Mouse (Mus musculus) c-Kit-positive CD71-positive TER-119-positive erythroid progenitor cells, embryonic 14.5 days (primary cell): Measurements from ENCODE around the gene Bahcc1.

Source experiments
- DNase-seq: peaks from one replicate; pipeline ENCODE4 v3.0.0-alpha.2; 2013; ENCODE audit warnings: low spot score

Gene Bahcc1

GRCm38 (mm10) chr11:120242726-120243530 lies 10.2 kb downstream of the Bahcc1 start:
- no peak for DNase-seq

GRCm38 (mm10) chr11:120243531-120243820 lies 10.7 kb downstream of the Bahcc1 start:
- no peak for DNase-seq

- DNase-seq: no peak
Observed at GRCm38 (mm10) chr11:120248160-120248793, 15.5 kb downstream of the Bahcc1 start.

GRCm38 (mm10) chr11:120248899-120249298 lies 16.2 kb downstream of the Bahcc1 start:
- no peak for DNase-seq

GRCm38 (mm10) chr11:120250991-120251949 lies 18.5 kb downstream of the Bahcc1 start:
- no peak for DNase-seq

GRCm38 (mm10) chr11:120251950-120252308 lies 19.2 kb downstream of the Bahcc1 start:
- DNase-seq: no peak

- no peak for DNase-seq
Observed at GRCm38 (mm10) chr11:120252398-120252797, 19.7 kb downstream of the Bahcc1 start.

DNA sequence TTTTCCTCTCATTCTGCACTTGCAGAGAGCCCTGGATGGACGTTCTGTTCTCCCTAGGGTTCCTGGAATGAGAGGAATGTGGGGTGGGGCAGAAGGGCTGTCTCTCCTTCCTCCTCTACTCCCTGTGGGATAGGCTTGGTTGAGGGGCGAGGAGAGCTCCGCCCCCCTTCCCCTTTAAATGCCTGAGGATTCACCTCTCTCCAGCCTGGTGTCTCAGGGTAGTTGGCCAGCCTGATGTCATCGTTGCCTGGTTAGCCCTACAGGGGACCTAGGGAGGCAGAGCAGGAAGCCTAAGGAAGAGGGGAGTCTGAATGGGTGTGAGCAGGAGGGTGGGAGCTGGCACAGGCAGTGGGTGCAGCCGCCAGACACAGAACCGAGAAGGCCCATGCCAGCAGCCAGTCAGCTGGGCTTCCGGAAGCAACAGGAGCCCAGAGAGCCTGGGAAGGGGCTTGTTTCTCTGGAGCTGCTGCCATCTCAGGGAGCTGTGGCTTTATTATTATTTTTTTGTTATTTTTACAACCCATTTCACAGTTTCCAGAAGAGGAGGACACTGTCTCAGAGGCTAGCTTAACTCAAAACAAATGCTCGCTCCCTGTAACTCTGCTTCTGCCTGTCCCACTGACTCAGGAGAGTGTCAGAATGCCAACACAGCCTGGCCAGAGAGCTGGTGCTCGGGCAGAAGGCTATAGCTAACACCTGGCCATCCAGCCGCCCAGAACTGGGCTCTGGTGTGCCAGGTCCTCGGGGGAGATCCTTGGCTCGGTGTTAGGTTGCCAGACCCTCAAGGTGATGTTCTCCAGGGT lies 20.3 kb downstream of the Bahcc1 start:
- no peak for DNase-seq

DNA sequence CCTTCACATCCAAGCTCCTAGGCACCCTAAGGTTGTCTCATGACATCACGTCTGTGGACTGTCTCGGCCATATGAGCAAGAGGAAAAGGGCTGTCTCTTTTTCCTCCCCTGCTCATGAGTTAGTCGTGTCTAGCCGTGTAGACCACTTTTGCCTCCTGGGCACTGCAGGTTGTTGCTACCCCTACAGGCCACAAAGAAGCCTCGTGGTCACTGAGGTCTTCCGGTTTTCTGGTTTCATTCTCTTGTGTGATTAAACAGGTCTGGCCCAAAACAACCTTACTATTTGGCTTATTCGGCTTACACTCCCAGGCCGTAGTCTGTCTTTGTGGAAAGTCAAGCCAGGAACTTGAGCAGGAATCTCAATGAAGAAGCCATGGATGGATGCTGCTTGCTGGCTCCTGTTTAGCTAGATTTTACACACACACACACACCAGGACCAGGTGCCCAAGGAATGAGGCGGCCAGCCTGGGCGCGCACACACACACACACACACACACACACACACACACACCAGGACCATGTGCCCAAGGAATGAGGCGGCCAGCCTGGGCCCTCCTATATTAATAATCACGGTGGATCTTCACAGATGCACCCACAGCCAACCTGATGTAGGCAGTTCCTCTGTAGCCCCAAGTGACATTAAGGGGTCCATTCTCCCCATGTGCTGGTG lies 21.0 kb downstream of the Bahcc1 start:
- no peak for DNase-seq

GRCm38 (mm10) chr11:120254420-120254819 lies 21.7 kb downstream of the Bahcc1 start:
- no peak for DNase-seq

DNA sequence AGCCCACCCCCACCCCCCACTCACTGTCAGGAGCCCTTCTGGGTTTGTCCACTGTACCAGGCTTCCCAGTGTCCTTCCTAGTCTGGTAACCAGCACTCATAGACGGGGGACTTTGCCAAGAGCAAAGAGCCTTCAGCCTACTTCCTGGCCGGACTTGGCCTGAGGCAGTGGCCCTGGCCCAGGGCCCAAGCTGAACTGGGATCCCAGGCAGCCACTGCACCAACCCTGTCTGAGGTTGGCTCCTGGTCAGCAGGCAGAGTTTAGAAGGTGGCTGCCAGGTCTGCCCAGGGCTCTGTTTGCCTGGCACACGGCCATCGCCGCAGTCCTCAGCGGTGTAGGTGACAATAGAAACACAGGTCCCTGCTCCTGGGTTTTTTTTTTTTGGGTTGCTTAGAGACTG lies 22.3 kb downstream of the Bahcc1 start:
- no peak for DNase-seq

DNA sequence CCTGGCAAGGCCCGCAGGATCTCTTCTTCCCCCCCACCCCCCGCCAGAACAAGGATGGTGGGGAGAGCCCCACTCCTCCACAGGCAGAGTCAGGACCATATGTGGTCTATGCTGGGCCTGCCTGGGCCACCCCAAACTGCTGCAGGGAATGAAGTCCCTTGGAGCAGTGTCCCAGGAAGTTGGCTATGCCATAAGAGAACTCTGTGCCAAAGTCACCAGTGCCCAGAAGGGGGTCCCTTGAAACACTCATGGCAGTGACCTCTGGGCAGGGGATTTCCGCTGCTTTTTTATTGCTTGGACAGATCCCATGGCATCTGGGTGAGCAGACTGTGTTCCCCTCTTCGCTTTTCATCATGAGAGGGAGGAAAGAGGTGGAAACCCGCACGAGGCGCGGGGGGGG lies 22.8 kb downstream of the Bahcc1 start:
- no peak for DNase-seq

- no peak for DNase-seq
Observed at GRCm38 (mm10) chr11:120256108-120256507, 23.4 kb downstream of the Bahcc1 start.

- no peak for DNase-seq
Observed at GRCm38 (mm10) chr11:120256543-120256942, 23.8 kb downstream of the Bahcc1 start.

- no peak for DNase-seq
Observed at GRCm38 (mm10) chr11:120256981-120257820, 24.5 kb downstream of the Bahcc1 start.

DNA sequence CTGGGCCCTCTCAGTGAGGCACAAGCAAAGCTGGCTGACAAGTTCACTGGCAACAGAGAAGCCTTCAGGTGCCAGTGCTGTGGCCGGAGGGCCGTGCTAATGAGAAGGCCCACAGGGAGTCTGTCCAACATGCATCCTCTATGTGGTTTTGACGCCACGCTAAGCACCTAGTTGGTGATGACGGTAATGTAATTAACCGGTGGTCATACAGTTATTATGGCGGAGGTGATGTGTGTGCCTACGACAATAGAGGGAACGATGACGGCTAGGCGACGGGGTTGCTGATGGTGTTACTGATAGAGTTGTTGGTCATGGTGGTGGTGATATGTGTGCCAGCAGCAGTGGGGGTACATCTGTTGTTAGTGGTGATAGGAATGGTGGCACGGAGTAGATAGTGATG lies 25.2 kb downstream of the Bahcc1 start:
- DNase-seq: no peak

DNA sequence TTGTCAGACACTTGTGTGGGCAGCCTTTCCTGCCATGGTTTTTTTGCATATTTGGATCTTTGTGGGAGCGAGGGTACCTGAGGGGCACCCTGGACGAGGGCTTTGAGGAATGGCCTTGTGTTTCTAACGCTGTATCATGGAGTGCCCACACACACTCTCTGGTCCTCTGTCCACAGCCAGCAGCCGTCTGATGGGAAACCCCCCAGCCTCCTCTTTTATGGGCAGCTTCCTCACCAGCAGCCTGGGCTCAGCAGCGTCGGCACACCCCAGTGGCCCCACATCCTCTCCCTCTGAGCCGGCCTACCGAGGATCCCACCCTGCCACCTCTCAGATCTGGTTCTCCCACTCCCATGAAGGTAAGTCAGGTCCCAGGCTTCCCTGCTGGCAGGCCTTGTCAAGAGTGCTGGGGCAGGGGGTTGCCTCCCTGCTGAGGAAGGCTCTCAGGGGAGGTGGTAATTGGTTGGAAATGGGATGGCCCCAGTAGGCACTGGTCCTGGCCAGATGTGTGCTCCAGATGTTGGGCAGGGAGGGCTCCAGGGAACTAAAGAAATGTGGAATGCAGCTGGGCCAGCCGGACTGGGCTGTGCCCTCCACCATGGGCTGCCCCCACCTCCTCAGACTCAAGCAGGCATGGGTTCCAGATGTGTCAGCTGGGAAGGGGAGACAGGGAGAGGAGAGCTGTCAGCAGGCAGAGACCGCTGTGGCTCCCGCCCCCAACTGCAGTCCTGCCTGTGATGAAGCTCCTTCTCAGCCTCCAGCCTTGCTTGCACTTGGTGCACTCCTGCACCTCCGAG lies 26.3 kb downstream of the Bahcc1 start:
- DNase-seq: no peak

GRCm38 (mm10) chr11:120259792-120260768 lies 27.3 kb downstream of the Bahcc1 start:
- DNase-seq: no peak
